Mouse (Mus musculus) lung, embryonic 16.5 days (tissue): ENCODE data around the gene Trmt61a. TPM values are rescaled to one million over a fixed set of nuclear protein-coding genes. Genes with fewer than 3 reads are reported as not detected.

ENCODE experiments used
- ATAC-seq: fragments of 200-750 bp; cut with Nextera tagmentation; 2 replicates; pipeline ENCODE4 v1.8.0; 2017; ENCODE audit warnings: low read depth, mild to moderate bottlenecking, moderate library complexity
- H3K27ac ChIP-seq: fragments of 300-500 bp; sonication (generic); 2 replicates; pipeline ENCODE4 v1.5.1; 2014; ENCODE audit warnings: mild to moderate bottlenecking, control low read depth, low read length
- H3K27me3 ChIP-seq: fragments of 300-500 bp; sonication (generic); 2 replicates; pipeline ENCODE4 v1.6.1; 2014; ENCODE audit warnings: low read depth, low read length, mixed read lengths; ENCODE audit not compliant: control insufficient read depth, insufficient read depth
- H3K36me3 ChIP-seq: fragments of 300-500 bp; sonication (generic); 2 replicates; pipeline ENCODE4 v1.6.1; 2014; ENCODE audit warnings: low read length; ENCODE audit not compliant: control insufficient read depth, insufficient read depth
- H3K4me1 ChIP-seq: fragments of 300-500 bp; sonication (generic); replicated peaks from 2 replicates; pipeline ENCODE4 v1.6.1; 2014; ENCODE audit warnings: low read length, mixed read lengths; ENCODE audit not compliant: control insufficient read depth, insufficient read depth
- H3K4me2 ChIP-seq: fragments of 300-500 bp; sonication (generic); 2 replicates; pipeline ENCODE4 v1.6.1; 2014; ENCODE audit warnings: low read depth, low read length, control low read depth
- H3K4me3 ChIP-seq: fragments of 300-500 bp; sonication (generic); 2 replicates; pipeline ENCODE4 v1.5.1; 2014; ENCODE audit warnings: mild to moderate bottlenecking, low read length, control low read depth
- H3K9ac ChIP-seq: fragments of 300-500 bp; sonication (generic); 2 replicates; pipeline ENCODE4 v1.6.1; 2014; ENCODE audit warnings: low read length, control low read depth
- H3K9me3 ChIP-seq: fragments of 300-500 bp; sonication (generic); 2 replicates; pipeline ENCODE4 v1.6.1; 2016; ENCODE audit warnings: low read length; ENCODE audit not compliant: control insufficient read depth
- WGBS: fragments of 180-500 bp; shearing (Covaris S2); extraction: QIAGEN DNeasy Blood & Tissue Kit; methylation state at CpG from one replicate; pipeline ENCODE4 v1.1.7; 2014; 5-methylcytosine and 5-hydroxymethylcytosine counted together
- polyA plus RNA-seq: library from polyadenylated mRNA; unstranded; fragments of >200 nt; fragmentation: Nextera tagmentation; extraction: Ambion mirVana; gene quantifications from 2 replicates; pipeline ENCODE4 v1.2.1, GENCODE M21; 2015

Trmt61a gene
- polyA plus RNA-seq, 1 experiment from 2014 or later, result 7.0 TPM

GRCm38 (mm10) chr12:111716505-111716904 is 38.6 kb downstream of the Trmt61a start:
- 98% methylated on average over 7 of the region's 7 CpGs for WGBS
- H3K27ac ChIP-seq, result no peak overlapping the region
- H3K27me3 ChIP-seq, result no peaks in the 10 kb centered on the region
- H3K4me2 ChIP-seq, result no peak overlapping the region
- no peaks in the 10 kb centered on the region for H3K9me3 ChIP-seq
- H3K4me1 ChIP-seq, result peaks cover 12% of the 10 kb centered on the region
- H3K9ac ChIP-seq, result no peak overlapping the region
- no peak overlapping the region for H3K4me3 ChIP-seq
- no peak for ATAC-seq
- H3K36me3 ChIP-seq, result no peaks in the 10 kb centered on the region

GRCm38 (mm10) chr12:111718656-111719055 is 40.8 kb downstream of the Trmt61a start:
- H3K27ac ChIP-seq, result no peak overlapping the region
- 55% methylated on average over 8 of the region's 8 CpGs for WGBS
- H3K36me3 ChIP-seq, result no peaks in the 10 kb centered on the region
- no peak for ATAC-seq
- no peaks in the 10 kb centered on the region for H3K27me3 ChIP-seq
- H3K9ac ChIP-seq, result no peak overlapping the region
- no peak overlapping the region for H3K4me3 ChIP-seq
- peaks cover 6% of the 10 kb centered on the region for H3K4me1 ChIP-seq
- no peak overlapping the region for H3K4me2 ChIP-seq
- H3K9me3 ChIP-seq, result no peaks in the 10 kb centered on the region

GRCm38 (mm10) chr12:111720222-111720621 is 42.3 kb downstream of the Trmt61a start:
- Histone ChIP-seq H3K9me3 (no peaks in the 10 kb centered on the region), H3K27me3 (no peaks in the 10 kb centered on the region), H3K36me3 (peaks cover 2% of the 10 kb centered on the region; the same call in 1 of the 2 replicates), H3K27ac (no peak overlapping the region), H3K4me1 (no peaks in the 10 kb centered on the region), H3K9ac (no peak overlapping the region), H3K4me2 (no peak overlapping the region), H3K4me3 (no peak overlapping the region)
- ATAC-seq, result no peak
- 74% methylated on average over 4 of the region's 4 CpGs for WGBS

- H3K36me3 ChIP-seq, result peaks cover 2% of the 10 kb centered on the region; the same call in 1 of the 2 replicates
- H3K27ac ChIP-seq, result no peak overlapping the region
- 69% methylated on average over 9 of the region's 9 CpGs for WGBS
- H3K9ac ChIP-seq, result no peak overlapping the region
- no peaks in the 10 kb centered on the region for H3K9me3 ChIP-seq
- no peaks in the 10 kb centered on the region for H3K4me1 ChIP-seq
- H3K4me3 ChIP-seq, result no peak overlapping the region
- H3K4me2 ChIP-seq, result no peak overlapping the region
- H3K27me3 ChIP-seq, result no peaks in the 10 kb centered on the region
- no peak for ATAC-seq
Measured at GRCm38 (mm10) chr12:111722654-111723053, 44.7 kb downstream of the Trmt61a start.

GRCm38 (mm10) chr12:111724638-111725337 is 46.9 kb downstream of the Trmt61a start:
- 62% methylated on average over 6 of the region's 6 CpGs for WGBS
- H3K4me3 ChIP-seq, result no peak overlapping the region
- peaks cover 4% of the 10 kb centered on the region; the same call in 1 of the 2 replicates for H3K36me3 ChIP-seq
- H3K9me3 ChIP-seq, result no peaks in the 10 kb centered on the region
- H3K27ac ChIP-seq, result no peak overlapping the region
- no peaks in the 10 kb centered on the region for H3K27me3 ChIP-seq
- peak; percentile 51; the same call in 1 of the 2 replicates for ATAC-seq
- no peak overlapping the region for H3K4me2 ChIP-seq
- H3K9ac ChIP-seq, result no peak overlapping the region
- H3K4me1 ChIP-seq, result no peaks in the 10 kb centered on the region

DNA sequence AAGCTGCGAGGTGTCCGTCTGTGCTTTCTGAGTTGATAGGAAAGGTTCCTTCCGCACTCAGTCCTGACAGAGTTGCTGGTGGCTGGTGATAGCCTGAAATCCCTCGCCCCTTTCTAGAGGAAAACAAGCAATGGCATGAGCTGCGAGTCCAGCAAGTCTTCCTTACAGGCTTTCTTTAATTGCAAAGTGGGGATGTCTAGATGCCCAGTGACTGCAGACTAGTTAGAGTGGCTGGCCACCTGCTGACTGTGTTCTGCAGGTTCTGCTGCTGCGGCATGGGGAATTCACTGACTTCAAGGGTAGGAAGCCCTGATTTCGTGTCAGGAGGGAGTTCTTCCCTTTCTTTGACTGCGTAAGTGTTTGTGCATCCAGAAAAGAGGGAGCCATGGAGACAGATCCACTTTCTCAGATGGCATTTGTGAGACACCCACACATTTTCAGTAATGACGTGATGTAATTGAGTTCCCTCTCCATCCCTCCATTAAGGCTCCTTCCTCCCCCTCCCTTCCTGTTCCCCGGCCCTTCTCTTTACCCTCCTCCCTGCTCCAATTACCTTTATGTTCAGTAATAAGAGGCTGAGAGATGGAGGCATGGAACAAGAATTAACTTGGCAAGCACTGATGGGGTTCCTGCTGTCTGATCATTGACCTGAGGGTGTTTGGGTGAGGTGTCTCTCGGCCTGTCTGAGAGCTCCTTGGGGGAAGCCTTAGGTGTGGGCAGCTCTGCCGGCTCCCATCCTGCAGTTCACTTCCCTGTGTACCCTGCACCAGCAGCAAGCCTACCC is 47.6 kb downstream of the Trmt61a start:
- 0 out of 2 replicates have a peak, but pooled peaks have one; percentile 7 for ATAC-seq
- Histone ChIP-seq H3K4me2 (no peak overlapping the region), H3K4me1 (no peaks in the 10 kb centered on the region), H3K27ac (no peak overlapping the region), H3K36me3 (peaks cover 4% of the 10 kb centered on the region; the same call in 1 of the 2 replicates), H3K4me3 (no peak overlapping the region), H3K27me3 (no peaks in the 10 kb centered on the region), H3K9ac (no peak overlapping the region), H3K9me3 (no peaks in the 10 kb centered on the region)
- 67% methylated on average over 12 of the region's 12 CpGs for whole genome bisulfite sequencing

- WGBS, result 48% methylated on average over 4 of the region's 4 CpGs
- Histone ChIP-seq H3K4me3 (no peak overlapping the region), H3K9ac (no peak overlapping the region), H3K36me3 (peaks cover 4% of the 10 kb centered on the region; the same call in 1 of the 2 replicates), H3K27ac (no peak overlapping the region), H3K27me3 (no peaks in the 10 kb centered on the region), H3K4me1 (no peaks in the 10 kb centered on the region), H3K4me2 (no peak overlapping the region), H3K9me3 (no peaks in the 10 kb centered on the region)
- peak; percentile 34; the same call in 1 of the 2 replicates for ATAC-seq
Measured at GRCm38 (mm10) chr12:111726122-111726463, 48.2 kb downstream of the Trmt61a start.

- H3K9ac ChIP-seq, result no peak overlapping the region
- H3K4me2 ChIP-seq, result no peak overlapping the region
- 71% methylated on average over 1 of the region's 1 CpGs for WGBS
- peaks cover 7% of the 10 kb centered on the region for H3K36me3 ChIP-seq
- no peaks in the 10 kb centered on the region for H3K9me3 ChIP-seq
- no peak for ATAC-seq
- peaks cover 3% of the 10 kb centered on the region; the same call in 1 of the 2 replicates for H3K4me1 ChIP-seq
- no peaks in the 10 kb centered on the region for H3K27me3 ChIP-seq
- H3K27ac ChIP-seq, result no peak overlapping the region
- H3K4me3 ChIP-seq, result no peak overlapping the region
Measured at GRCm38 (mm10) chr12:111727956-111728355, 50.1 kb downstream of the Trmt61a start.
